Mouse (Mus musculus): ENCODE data around the gene Glis3. TPM values are rescaled to one million over a fixed set of nuclear protein-coding genes. Genes with fewer than 3 reads are reported as not detected.

Glis3 gene
- polyA plus RNA-seq, 1 experiment from 2014 or later = 1.4 TPM

GRCm38 (mm10) chr19:28234676-28235075, 445.2 kb downstream of the Glis3 start:
- H3K4me2 ChIP-seq (replicated peaks) = no peak overlapping the region
- no peaks in the 10 kb centered on the region for H3K9me3 ChIP-seq
- WGBS = 91% methylated on average over 2 of the region's 2 CpGs

GRCm38 (mm10) chr19:28231511-28231910, 448.4 kb downstream of the Glis3 start:
- H3K4me1 ChIP-seq = no peaks in the 10 kb centered on the region
- H3K4me2 ChIP-seq (replicated peaks) = no peak overlapping the region
- no peaks in the 10 kb centered on the region for H3K27me3 ChIP-seq (replicated peaks)
- H3K36me3 ChIP-seq = no peaks in the 10 kb centered on the region
- no peak for ATAC-seq (ENCODE audit: low FRiP score, low read depth)
- 78% methylated on average over 3 of the region's 3 CpGs for WGBS
- no peak overlapping the region for H3K27ac ChIP-seq
- no peak overlapping the region for H3K9ac ChIP-seq
- H3K9me3 ChIP-seq = no peaks in the 10 kb centered on the region
- no peak overlapping the region for H3K4me3 ChIP-seq

More at GRCm38 (mm10) chr19:28234676-28235075, 445.2 kb downstream of the Glis3 start:
- no peak for ATAC-seq (ENCODE audit: low FRiP score, low read depth)
- Histone ChIP-seq H3K27me3 (replicated peaks) (no peaks in the 10 kb centered on the region), H3K9ac (no peak overlapping the region), H3K4me1 (no peaks in the 10 kb centered on the region), H3K27ac (no peak overlapping the region), H3K4me3 (no peak overlapping the region), H3K36me3 (no peaks in the 10 kb centered on the region)

DNA sequence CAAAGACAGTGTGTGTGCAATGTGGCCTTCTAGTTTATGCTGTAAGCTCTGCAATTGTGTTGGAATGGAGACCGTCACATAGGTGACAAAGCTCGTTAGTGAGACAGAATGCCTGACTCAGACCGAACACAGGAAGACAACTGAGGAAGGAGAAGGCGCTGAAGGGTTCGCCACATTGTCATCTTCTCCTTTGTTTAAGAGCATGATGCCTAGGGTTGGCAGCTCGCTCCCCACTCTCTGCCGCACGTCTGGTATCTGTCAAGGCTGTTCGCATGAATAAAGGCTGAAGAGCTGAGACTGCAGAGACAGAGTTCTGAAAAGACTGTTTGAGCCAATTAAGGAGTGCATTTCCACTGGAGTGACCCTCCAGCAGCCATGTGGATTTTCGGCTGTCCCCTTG, 452.4 kb downstream of the Glis3 start:
- no peaks in the 10 kb centered on the region for H3K4me1 ChIP-seq
- no peak overlapping the region for H3K27ac ChIP-seq
- no peak overlapping the region for H3K4me3 ChIP-seq
- H3K9me3 ChIP-seq = no peaks in the 10 kb centered on the region
- no peaks in the 10 kb centered on the region for H3K27me3 ChIP-seq (replicated peaks)
- H3K9ac ChIP-seq = no peak overlapping the region
- WGBS = 80% methylated on average over 10 of the region's 10 CpGs
- no peaks in the 10 kb centered on the region for H3K36me3 ChIP-seq
- no peak overlapping the region for H3K4me2 ChIP-seq (replicated peaks)
- ATAC-seq (ENCODE audit: low FRiP score, low read depth) = no peak

DNA sequence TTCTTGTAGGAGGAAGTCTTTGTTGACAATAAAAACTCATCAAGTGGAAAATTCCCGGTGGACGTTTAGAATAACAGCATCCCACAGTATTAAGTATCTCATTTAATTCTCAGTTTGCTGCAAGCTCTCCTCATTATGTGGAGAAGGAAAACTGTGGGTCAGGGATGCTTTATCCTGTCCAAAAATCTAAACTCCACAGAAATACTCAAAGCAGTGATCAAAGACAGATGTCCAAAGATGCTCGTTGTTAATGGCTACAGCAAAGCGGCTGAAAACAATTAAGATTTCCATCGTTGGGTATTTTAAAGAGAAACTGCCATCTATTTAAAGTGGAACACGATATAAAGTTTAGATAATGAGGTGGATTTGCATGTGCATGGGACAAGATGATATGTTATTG, 454.2 kb downstream of the Glis3 start:
- no peak overlapping the region for H3K4me2 ChIP-seq (replicated peaks)
- no peaks in the 10 kb centered on the region for H3K36me3 ChIP-seq
- no peak for ATAC-seq (ENCODE audit: low FRiP score, low read depth)
- 77% methylated on average over 6 of the region's 6 CpGs for WGBS
- no peak overlapping the region for H3K27ac ChIP-seq
- no peak overlapping the region for H3K9ac ChIP-seq
- H3K27me3 ChIP-seq (replicated peaks) = no peaks in the 10 kb centered on the region
- H3K9me3 ChIP-seq = no peaks in the 10 kb centered on the region; the same call in 1 of the 2 replicates
- no peaks in the 10 kb centered on the region for H3K4me1 ChIP-seq
- no peak overlapping the region for H3K4me3 ChIP-seq

DNA sequence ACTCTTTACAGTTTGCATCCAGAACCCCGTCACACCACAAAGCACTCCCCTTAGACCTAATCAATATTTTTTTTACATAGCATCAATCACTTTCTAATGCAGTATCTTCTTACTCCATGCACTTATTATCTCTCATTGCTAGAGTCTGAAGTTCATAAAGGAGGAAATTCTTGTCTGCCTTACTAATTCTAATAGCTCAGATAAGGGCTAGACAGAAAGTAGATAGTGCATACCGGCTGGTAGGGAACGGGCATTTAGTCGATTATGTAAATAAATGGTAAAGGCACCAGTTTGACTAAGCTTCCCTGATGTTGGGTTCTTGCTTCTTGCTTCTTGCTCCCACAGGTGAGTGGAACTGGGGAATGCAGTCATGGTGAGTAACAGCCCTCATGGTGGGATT, 468.2 kb downstream of the Glis3 start:
- Histone ChIP-seq H3K4me3 (no peak overlapping the region), H3K27ac (no peak overlapping the region), H3K36me3 (no peaks in the 10 kb centered on the region), H3K9ac (no peak overlapping the region), H3K4me2 (replicated peaks) (no peak overlapping the region), H3K9me3 (no peaks in the 10 kb centered on the region), H3K4me1 (no peaks in the 10 kb centered on the region), H3K27me3 (replicated peaks) (no peaks in the 10 kb centered on the region)
- WGBS = 88% methylated on average over 4 of the region's 4 CpGs
- no peak for ATAC-seq (ENCODE audit: low FRiP score, low read depth)

Other genes starting within 250 kb of the Glis3 start
- gene Slc1a1, start 155.0 kb upstream of the Glis3 start, polyA plus RNA-seq (2016; fragmentation: Nextera tagmentation; extraction: Ambion mirVana) = 11.4 and 12.0 TPM in 2 replicates

Measured in neural tube, embryonic 12.5 days (tissue).